19 mouse cellular contexts compared by ENCODE assay signal in the genomic region with DNA sequence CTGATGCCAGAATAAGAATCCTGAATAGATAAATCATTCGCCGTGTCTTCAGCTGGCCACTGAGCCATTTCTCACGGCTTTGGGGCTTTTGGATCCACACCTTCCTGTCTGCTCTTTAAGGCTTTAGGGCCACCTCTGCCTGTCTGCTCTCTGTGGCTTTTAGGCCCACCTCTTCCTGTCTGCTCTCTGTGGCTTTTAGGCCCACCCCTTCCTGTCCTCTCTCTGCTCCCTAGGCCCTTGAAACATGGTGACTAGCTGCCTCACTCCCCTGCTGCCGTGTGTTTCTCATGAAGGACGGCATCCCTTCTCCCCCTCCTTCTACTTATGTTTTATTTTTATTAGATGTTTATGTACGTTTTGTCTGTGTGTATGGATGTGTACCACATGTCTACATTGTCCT. TPM values are rescaled to one million over a fixed set of nuclear protein-coding genes. Genes with fewer than 3 reads are reported as not detected.
DNase-seq lines count a peak whose midpoint lies in the region; ATAC-seq lines count a peak whose summit lies in the region.
"Had no signal": no experiment of that assay in that cellular context is flagged by ENCODE, and none has a peak within 500 bp of the region (broad histone marks: within the 10 kb centered on the region; RNA-seq: fewer than 3 reads in every experiment).

No protein-coding gene starts in this region.

- H3K36me3 ChIP-seq in forebrain, embryonic 14.5 days (ENCODE audit: control insufficient read depth, insufficient read depth, low read length) = no peaks in the 10 kb centered on the region
- H3K36me3 ChIP-seq: limb, embryonic 10.5 days; liver, embryonic 12.5 days; midbrain, embryonic 10.5 days; stomach, embryonic 15.5 days had no signal

- no peak overlapping the region for H3K4me2 ChIP-seq in forebrain, embryonic 14.5 days (ENCODE audit: low read length)
- H3K4me2 ChIP-seq: hindbrain, embryonic 14.5 days; liver, embryonic 12.5 days; stomach, embryonic 15.5 days had no signal

- H3K9me3 ChIP-seq in forebrain, embryonic 14.5 days (replicated peaks; ENCODE audit: control insufficient read depth, low read length) = no peaks in the 10 kb centered on the region
- H3K9me3 ChIP-seq: limb, embryonic 10.5 days; liver, embryonic 12.5 days; midbrain, embryonic 10.5 days; stomach, embryonic 15.5 days had no signal

- H3K27me3 ChIP-seq in forebrain, embryonic 14.5 days (replicated peaks; ENCODE audit: control insufficient read depth, insufficient read depth, low read length) = no peaks in the 10 kb centered on the region
- H3K27me3 ChIP-seq: liver, embryonic 12.5 days; stomach, embryonic 15.5 days had no signal

- peak; percentile 85 for ATAC-seq in common myeloid progenitor, adult 5-6 weeks (replicated peaks; ENCODE audit: low read depth, poor library complexity, severe bottlenecking)
- no peak for ATAC-seq in forebrain, embryonic 14.5 days
- ATAC-seq: forebrain, embryonic 16.5 days; liver, embryonic 12.5 days had no signal

- H3K27ac ChIP-seq in forebrain, embryonic 14.5 days (ENCODE audit: low read depth, low read length) = no peak overlapping the region
- H3K27ac ChIP-seq: hindbrain, embryonic 14.5 days; limb, embryonic 10.5 days; liver, embryonic 12.5 days; midbrain, embryonic 10.5 days; stomach, embryonic 15.5 days had no signal

- 82% methylated on average over 6 of the region's 6 CpGs for WGBS in forebrain, embryonic 14.5 days

- no peak overlapping the region for H3K4me3 ChIP-seq in forebrain, embryonic 14.5 days (ENCODE audit: low read depth, low read length)
- H3K4me3 ChIP-seq: limb, embryonic 10.5 days; liver, embryonic 12.5 days; midbrain, embryonic 10.5 days; myocyte; stomach, embryonic 15.5 days had no signal

- DNase-seq in CD4-positive, CD25-positive, alpha-beta regulatory T cell, adult 2 months (ENCODE audit: low read depth, low spot score) = peak; percentile 58
- peak; percentile 59 for DNase-seq in naive thymus-derived CD4-positive, alpha-beta T cell, adult 2 months (ENCODE audit: low read depth)
- peak; percentile 33 to 58 for DNase-seq in thymus, postnatal 36 days
- no peak for DNase-seq in forebrain, embryonic 14.5 days (ENCODE audit: low spot score)
- DNase-seq in layer of hippocampus, postnatal 10 days (ENCODE audit: low spot score in 2 of 2) = no peak
- DNase-seq in kidney, postnatal 14 days = no peak
- DNase-seq: adrenal gland, postnatal 14 days; cerebellum, adult 8-10 months; kidney, adult 11 months; kidney, postnatal 36 days; layer of hippocampus, postnatal 36 days had no signal

- H3K4me1 ChIP-seq in forebrain, embryonic 14.5 days (ENCODE audit: control insufficient read depth, insufficient read depth, low read length) = no peaks in the 10 kb centered on the region
- H3K4me1 ChIP-seq: limb, embryonic 10.5 days; liver, embryonic 12.5 days; midbrain, embryonic 10.5 days; stomach, embryonic 15.5 days had no signal

- no peak overlapping the region for H3K9ac ChIP-seq in forebrain, embryonic 14.5 days (ENCODE audit: low read length)
- H3K9ac ChIP-seq: hindbrain, embryonic 14.5 days; liver, embryonic 12.5 days; stomach, embryonic 15.5 days had no signal

RNA-seq across cellular contexts. Expression of a gene that starts 25.0 kb away (rescaled TPM):
- total RNA-seq in common myeloid progenitor, adult 5-6 weeks (2017) = 9.3 and 11.6 TPM in 2 replicates
- 3.6 and 4.2 TPM in 2 replicates for polyA plus RNA-seq in forebrain, embryonic 14.5 days (2014; fragmentation: Nextera tagmentation; extraction: Ambion mirVana)
- total RNA-seq in layer of hippocampus, postnatal 10 days (2021) = 10 to 100 TPM; 12.7 to 13.4 TPM

Comparison
In these comparisons a context has a peak if more than half of its experiments do, and no peak if none do; other contexts are left out.
1. DNase-seq: peak in CD4-positive, CD25-positive, alpha-beta regulatory T cell, adult 2 months (single experiment), naive thymus-derived CD4-positive, alpha-beta T cell, adult 2 months (single experiment) and thymus, postnatal 36 days (2 of 2); none in forebrain, embryonic 14.5 days (single experiment), layer of hippocampus, postnatal 10 days (0 of 2) and kidney, postnatal 14 days (single experiment).